Mouse (Mus musculus): ENCODE measurements at regions not wholly inside any gene's neighbourhood (a gene's known extent, or its start where the extent isn't known, plus 50 kb on each side); places are given as distances from the start of the nearest gene placed in this dataset.

GRCm38 (mm10) chr4:124302950-124303349 is 307.7 kb downstream of the 3100002H09Rik start:
- no peak for TF ChIP-seq CTCF (IDR thresholded peaks at IDR 0.05; ENCODE audit: low read depth, low read length)
- TF ChIP-seq POLR2A (IDR thresholded peaks at IDR 0.05; ENCODE audit: insufficient read depth, low read length): no peak
- TF ChIP-seq EP300 (IDR thresholded peaks at IDR 0.05; ENCODE audit: insufficient read depth, low read depth, low read length): no peak
- Histone ChIP-seq H3K4me3 (ENCODE audit: low read depth, low read length) (no peak overlapping the region), H3K4me1 (ENCODE audit: control insufficient read depth, insufficient read depth, low read length) (no peaks in the 10 kb centered on the region), H3K9ac (ENCODE audit: low read depth, poor library complexity, severe bottlenecking) (no peak overlapping the region), H3K27ac (ENCODE audit: insufficient read depth, low read length) (no peak overlapping the region), H3K27me3 (ENCODE audit: control insufficient read depth, insufficient read depth, low read length, poor library complexity, severe bottlenecking) (no peaks in the 10 kb centered on the region), H3K36me3 (ENCODE audit: control insufficient read depth, insufficient read depth, low read length, poor library complexity, severe bottlenecking) (no peaks in the 10 kb centered on the region), H3K9me3 (replicated peaks; ENCODE audit: control insufficient read depth, insufficient read depth, low read length, poor library complexity, severe bottlenecking) (no peaks in the 10 kb centered on the region)

GRCm38 (mm10) chr4:124298667-124299437 is 311.8 kb downstream of the 3100002H09Rik start:
- no peak overlapping the region for H3K9ac ChIP-seq (ENCODE audit: low read depth, poor library complexity, severe bottlenecking)
- H3K27me3 ChIP-seq (ENCODE audit: control insufficient read depth, insufficient read depth, low read length, poor library complexity, severe bottlenecking): no peaks in the 10 kb centered on the region
- H3K9me3 ChIP-seq (replicated peaks; ENCODE audit: control insufficient read depth, insufficient read depth, low read length, poor library complexity, severe bottlenecking): no peaks in the 10 kb centered on the region
- no peaks in the 10 kb centered on the region for H3K4me1 ChIP-seq (ENCODE audit: control insufficient read depth, insufficient read depth, low read length)
- TF ChIP-seq CTCF (IDR thresholded peaks at IDR 0.05; ENCODE audit: low read depth, low read length) (no peak), EP300 (IDR thresholded peaks at IDR 0.05; ENCODE audit: insufficient read depth, low read depth, low read length) (no peak), POLR2A (IDR thresholded peaks at IDR 0.05; ENCODE audit: insufficient read depth, low read length) (no peak)
- no peak overlapping the region for H3K27ac ChIP-seq (ENCODE audit: insufficient read depth, low read length)
- H3K4me3 ChIP-seq (ENCODE audit: low read depth, low read length): no peak overlapping the region
- no peaks in the 10 kb centered on the region for H3K36me3 ChIP-seq (ENCODE audit: control insufficient read depth, insufficient read depth, low read length, poor library complexity, severe bottlenecking)

GRCm38 (mm10) chr4:124292254-124292653 is 318.3 kb downstream of the 3100002H09Rik start:
- no peaks in the 10 kb centered on the region for H3K36me3 ChIP-seq (ENCODE audit: control insufficient read depth, insufficient read depth, low read length, poor library complexity, severe bottlenecking)
- H3K4me1 ChIP-seq (ENCODE audit: control insufficient read depth, insufficient read depth, low read length): no peaks in the 10 kb centered on the region
- no peaks in the 10 kb centered on the region for H3K27me3 ChIP-seq (ENCODE audit: control insufficient read depth, insufficient read depth, low read length, poor library complexity, severe bottlenecking)
- TF ChIP-seq POLR2A (IDR thresholded peaks at IDR 0.05; ENCODE audit: insufficient read depth, low read length): no peak
- no peak for TF ChIP-seq CTCF (IDR thresholded peaks at IDR 0.05; ENCODE audit: low read depth, low read length)
- TF ChIP-seq EP300 (IDR thresholded peaks at IDR 0.05; ENCODE audit: insufficient read depth, low read depth, low read length): no peak
- H3K27ac ChIP-seq (ENCODE audit: insufficient read depth, low read length): no peak overlapping the region
- H3K9ac ChIP-seq (ENCODE audit: low read depth, poor library complexity, severe bottlenecking): no peak overlapping the region
- no peaks in the 10 kb centered on the region for H3K9me3 ChIP-seq (replicated peaks; ENCODE audit: control insufficient read depth, insufficient read depth, low read length, poor library complexity, severe bottlenecking)
- no peak overlapping the region for H3K4me3 ChIP-seq (ENCODE audit: low read depth, low read length)

GRCm38 (mm10) chr4:124291767-124292166 is 318.8 kb downstream of the 3100002H09Rik start:
- Histone ChIP-seq H3K36me3 (ENCODE audit: control insufficient read depth, insufficient read depth, low read length, poor library complexity, severe bottlenecking) (no peaks in the 10 kb centered on the region), H3K9ac (ENCODE audit: low read depth, poor library complexity, severe bottlenecking) (no peak overlapping the region), H3K27me3 (ENCODE audit: control insufficient read depth, insufficient read depth, low read length, poor library complexity, severe bottlenecking) (no peaks in the 10 kb centered on the region), H3K27ac (ENCODE audit: insufficient read depth, low read length) (no peak overlapping the region), H3K4me1 (ENCODE audit: control insufficient read depth, insufficient read depth, low read length) (no peaks in the 10 kb centered on the region), H3K9me3 (replicated peaks; ENCODE audit: control insufficient read depth, insufficient read depth, low read length, poor library complexity, severe bottlenecking) (no peaks in the 10 kb centered on the region), H3K4me3 (ENCODE audit: low read depth, low read length) (no peak overlapping the region)
- TF ChIP-seq CTCF (IDR thresholded peaks at IDR 0.05; ENCODE audit: low read depth, low read length) (no peak), EP300 (IDR thresholded peaks at IDR 0.05; ENCODE audit: insufficient read depth, low read depth, low read length) (no peak), POLR2A (IDR thresholded peaks at IDR 0.05; ENCODE audit: insufficient read depth, low read length) (no peak)

- H3K9ac ChIP-seq (ENCODE audit: low read depth, poor library complexity, severe bottlenecking): no peak overlapping the region
Observed at GRCm38 (mm10) chr4:124287471-124287870, 323.1 kb downstream of the 3100002H09Rik start.

GRCm38 (mm10) chr4:124278681-124279080 is 331.9 kb downstream of the 3100002H09Rik start:
- no peak overlapping the region for H3K4me3 ChIP-seq (ENCODE audit: low read depth, low read length)
- no peak overlapping the region for H3K27ac ChIP-seq (ENCODE audit: insufficient read depth, low read length)
- no peak overlapping the region for H3K9ac ChIP-seq (ENCODE audit: low read depth, poor library complexity, severe bottlenecking)
- H3K4me1 ChIP-seq (ENCODE audit: control insufficient read depth, insufficient read depth, low read length): no peaks in the 10 kb centered on the region
- TF ChIP-seq CTCF (IDR thresholded peaks at IDR 0.05; ENCODE audit: low read depth, low read length) (no peak), EP300 (IDR thresholded peaks at IDR 0.05; ENCODE audit: insufficient read depth, low read depth, low read length) (no peak), POLR2A (IDR thresholded peaks at IDR 0.05; ENCODE audit: insufficient read depth, low read length) (no peak)
- H3K36me3 ChIP-seq (ENCODE audit: control insufficient read depth, insufficient read depth, low read length, poor library complexity, severe bottlenecking): no peaks in the 10 kb centered on the region
- H3K27me3 ChIP-seq (ENCODE audit: control insufficient read depth, insufficient read depth, low read length, poor library complexity, severe bottlenecking): peaks cover 6% of the 10 kb centered on the region
- no peaks in the 10 kb centered on the region for H3K9me3 ChIP-seq (replicated peaks; ENCODE audit: control insufficient read depth, insufficient read depth, low read length, poor library complexity, severe bottlenecking)

More at GRCm38 (mm10) chr4:124287471-124287870, 323.1 kb downstream of the 3100002H09Rik start:
- no peak for TF ChIP-seq EP300 (IDR thresholded peaks at IDR 0.05; ENCODE audit: insufficient read depth, low read depth, low read length)
- no peak for TF ChIP-seq POLR2A (IDR thresholded peaks at IDR 0.05; ENCODE audit: insufficient read depth, low read length)
- no peak for TF ChIP-seq CTCF (IDR thresholded peaks at IDR 0.05; ENCODE audit: low read depth, low read length)
- Histone ChIP-seq H3K4me1 (ENCODE audit: control insufficient read depth, insufficient read depth, low read length) (no peaks in the 10 kb centered on the region), H3K27me3 (ENCODE audit: control insufficient read depth, insufficient read depth, low read length, poor library complexity, severe bottlenecking) (no peaks in the 10 kb centered on the region), H3K36me3 (ENCODE audit: control insufficient read depth, insufficient read depth, low read length, poor library complexity, severe bottlenecking) (no peaks in the 10 kb centered on the region), H3K4me3 (ENCODE audit: low read depth, low read length) (no peak overlapping the region), H3K27ac (ENCODE audit: insufficient read depth, low read length) (no peak overlapping the region), H3K9me3 (replicated peaks; ENCODE audit: control insufficient read depth, insufficient read depth, low read length, poor library complexity, severe bottlenecking) (no peaks in the 10 kb centered on the region)

Data from ES-Bruce4 (cell line).